Mouse (Mus musculus): ENCODE measurements around the gene Optn. TPM values are rescaled to one million over a fixed set of nuclear protein-coding genes. Genes with fewer than 3 reads are reported as not detected.
A peak's percentile ranks its signal among the peaks of the same experiment; 100 is the strongest.

The Optn gene
- polyA plus RNA-seq, 1 experiment from 2014 or later, result 24.3 TPM

DNA sequence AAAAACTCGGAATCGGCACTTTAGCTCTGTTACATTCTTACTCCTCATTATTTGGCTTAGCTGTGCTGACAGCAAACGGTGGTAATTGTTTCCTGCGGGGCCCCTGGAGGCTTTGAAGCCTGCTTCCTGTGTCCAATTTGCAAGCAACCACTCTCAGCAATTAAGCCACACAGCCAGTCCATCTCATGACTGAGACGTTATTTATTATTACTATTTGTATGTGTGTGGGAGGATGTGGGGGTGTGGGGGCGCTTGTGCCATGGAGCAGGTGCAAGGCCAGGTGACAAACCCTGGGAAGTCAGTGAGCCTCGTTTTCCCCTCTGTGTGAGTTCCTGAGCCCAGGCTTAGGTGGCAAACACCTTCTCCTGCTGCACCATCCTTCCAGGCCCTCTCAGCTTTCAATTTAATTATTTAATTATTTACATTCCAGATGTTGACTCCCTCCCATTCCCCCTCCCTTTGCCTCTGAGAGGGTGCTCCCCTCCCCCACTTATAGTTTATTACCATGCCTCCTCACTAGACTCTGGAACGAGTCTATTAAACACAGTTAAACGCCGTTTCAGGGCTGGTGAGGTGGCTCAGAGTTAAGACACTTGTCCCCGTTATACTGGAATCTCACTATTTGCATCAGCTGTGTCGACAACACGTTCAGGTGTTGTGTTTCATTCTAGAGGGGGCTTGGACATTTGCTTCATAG is 18.4 kb downstream of the Optn start:
- ATAC-seq, result peak; percentile 54
- H3K36me3 ChIP-seq (ENCODE audit: control insufficient read depth, insufficient read depth, low read length), result 0 out of 2 replicates have a peak, but pooled peaks cover 3% of the 10 kb centered on the region
- H3K4me1 ChIP-seq (ENCODE audit: control insufficient read depth, insufficient read depth, low read length), result no peaks in the 10 kb centered on the region; the same call in 1 of the 2 replicates
- no peaks in the 10 kb centered on the region for H3K9me3 ChIP-seq (replicated peaks; ENCODE audit: control insufficient read depth, low read length, poor library complexity, severe bottlenecking)
- H3K4me2 ChIP-seq (ENCODE audit: low read length), result no peak overlapping the region
- H3K27me3 ChIP-seq (ENCODE audit: control insufficient read depth, insufficient read depth, low read depth, low read length), result no peaks in the 10 kb centered on the region
- H3K4me3 ChIP-seq (ENCODE audit: low read depth, low read length), result no peak overlapping the region
- WGBS, result 47% methylated on average over 13 of the region's 13 CpGs
- H3K27ac ChIP-seq (ENCODE audit: low read length), result no peak overlapping the region
- H3K9ac ChIP-seq (ENCODE audit: low read depth, low read length), result no peak overlapping the region

DNA sequence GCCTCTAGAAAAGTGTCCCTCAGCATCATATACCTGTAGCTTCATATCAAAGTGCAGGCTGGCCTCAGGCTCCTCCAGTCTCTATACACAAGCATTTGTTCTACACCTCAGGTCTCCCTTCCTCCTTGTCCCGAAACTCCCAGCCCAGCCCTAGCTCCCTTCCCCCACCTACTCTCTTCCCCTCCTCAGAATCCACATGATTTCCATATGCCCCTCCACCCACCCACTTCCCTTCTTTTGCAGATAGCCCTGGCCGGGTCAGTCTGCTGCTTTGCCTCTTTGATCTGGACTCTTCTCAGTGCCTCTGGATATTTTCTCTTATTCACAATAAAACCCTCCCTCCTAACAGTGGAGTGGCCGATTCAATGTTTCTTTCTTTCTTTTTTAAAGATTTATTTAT is 19.5 kb downstream of the Optn start:
- Histone ChIP-seq H3K4me3 (ENCODE audit: low read depth, low read length) (no peak overlapping the region), H3K27me3 (ENCODE audit: control insufficient read depth, insufficient read depth, low read depth, low read length) (no peaks in the 10 kb centered on the region), H3K9me3 (replicated peaks; ENCODE audit: control insufficient read depth, low read length, poor library complexity, severe bottlenecking) (no peaks in the 10 kb centered on the region), H3K4me2 (ENCODE audit: low read length) (no peak overlapping the region), H3K27ac (ENCODE audit: low read length) (no peak overlapping the region), H3K4me1 (ENCODE audit: control insufficient read depth, insufficient read depth, low read length) (no peaks in the 10 kb centered on the region; the same call in 1 of the 2 replicates), H3K36me3 (ENCODE audit: control insufficient read depth, insufficient read depth, low read length) (0 out of 2 replicates have a peak, but pooled peaks cover 2% of the 10 kb centered on the region), H3K9ac (ENCODE audit: low read depth, low read length) (no peak overlapping the region)
- no peak for ATAC-seq
- WGBS, result 49% methylated on average over 3 of the region's 3 CpGs

DNA sequence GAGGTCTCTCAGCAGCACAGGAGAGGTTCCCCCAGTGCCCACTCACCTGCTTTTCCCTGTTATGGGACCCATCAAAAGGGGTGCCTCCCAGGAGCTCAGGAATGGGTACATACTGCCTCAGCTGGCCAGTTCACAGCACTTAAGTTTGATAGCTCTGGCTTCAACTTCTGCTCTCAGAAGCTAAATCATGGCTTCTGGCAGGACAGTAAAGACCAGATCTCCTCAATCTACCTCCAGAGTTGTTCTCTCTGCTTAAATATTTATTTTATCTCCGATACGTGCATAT is 20.4 kb downstream of the Optn start:
- Histone ChIP-seq H3K27ac (ENCODE audit: low read length) (no peak overlapping the region), H3K4me2 (ENCODE audit: low read length) (no peak overlapping the region), H3K9me3 (replicated peaks; ENCODE audit: control insufficient read depth, low read length, poor library complexity, severe bottlenecking) (no peaks in the 10 kb centered on the region), H3K36me3 (ENCODE audit: control insufficient read depth, insufficient read depth, low read length) (no peaks in the 10 kb centered on the region), H3K27me3 (ENCODE audit: control insufficient read depth, insufficient read depth, low read depth, low read length) (no peaks in the 10 kb centered on the region), H3K4me1 (ENCODE audit: control insufficient read depth, insufficient read depth, low read length) (no peaks in the 10 kb centered on the region; the same call in 1 of the 2 replicates), H3K4me3 (ENCODE audit: low read depth, low read length) (no peak overlapping the region), H3K9ac (ENCODE audit: low read depth, low read length) (no peak overlapping the region)
- no peak for ATAC-seq
- 97% methylated on average over 2 of the region's 2 CpGs for WGBS

DNA sequence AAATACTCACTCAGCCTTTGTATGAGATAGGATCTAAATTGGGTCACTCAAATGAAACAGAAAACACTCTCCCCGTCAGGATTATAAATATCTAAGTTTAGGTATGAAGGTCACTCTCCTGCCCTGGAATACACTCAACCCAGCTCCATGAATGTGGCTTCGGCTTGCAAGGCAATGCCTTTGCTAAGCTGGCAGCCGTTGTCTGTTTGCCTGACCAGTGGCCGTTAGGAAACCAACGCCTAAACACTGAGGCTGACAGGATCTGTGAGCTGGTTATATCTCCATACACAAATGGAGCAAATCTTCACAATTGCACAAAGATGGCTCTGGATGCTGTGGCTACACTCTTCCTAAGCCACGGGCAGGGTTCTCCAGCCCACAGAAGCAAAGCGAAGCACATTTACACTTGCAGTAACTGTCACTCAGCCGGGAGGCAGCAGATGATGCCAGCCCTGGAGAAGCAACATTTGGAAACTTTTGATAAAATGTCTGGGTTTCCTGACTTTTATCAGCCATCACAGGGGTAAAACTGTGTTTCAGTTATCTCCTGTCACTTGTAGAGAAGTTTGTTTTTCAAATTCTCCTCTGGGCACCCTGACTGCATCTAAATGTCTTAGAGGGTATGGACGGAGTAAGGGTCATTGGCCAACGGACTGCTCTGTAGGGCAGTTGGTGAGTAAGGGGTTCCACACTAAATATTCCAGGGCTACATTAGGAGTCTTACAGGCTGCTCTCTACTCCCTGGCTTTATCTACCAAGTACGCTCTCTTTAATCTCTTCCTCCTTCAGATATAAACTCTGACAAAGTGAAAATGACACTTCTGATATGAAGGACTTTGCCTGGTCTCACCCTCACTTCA is 21.0 kb downstream of the Optn start:
- Histone ChIP-seq H3K9ac (ENCODE audit: low read depth, low read length) (no peak overlapping the region), H3K9me3 (replicated peaks; ENCODE audit: control insufficient read depth, low read length, poor library complexity, severe bottlenecking) (no peaks in the 10 kb centered on the region), H3K27me3 (ENCODE audit: control insufficient read depth, insufficient read depth, low read depth, low read length) (no peaks in the 10 kb centered on the region), H3K4me3 (ENCODE audit: low read depth, low read length) (no peak overlapping the region), H3K36me3 (ENCODE audit: control insufficient read depth, insufficient read depth, low read length) (no peaks in the 10 kb centered on the region), H3K4me2 (ENCODE audit: low read length) (no peak overlapping the region), H3K4me1 (ENCODE audit: control insufficient read depth, insufficient read depth, low read length) (no peaks in the 10 kb centered on the region; the same call in 1 of the 2 replicates), H3K27ac (ENCODE audit: low read length) (no peak overlapping the region)
- WGBS, result 83% methylated on average over 11 of the region's 11 CpGs
- ATAC-seq, result no peak

DNA sequence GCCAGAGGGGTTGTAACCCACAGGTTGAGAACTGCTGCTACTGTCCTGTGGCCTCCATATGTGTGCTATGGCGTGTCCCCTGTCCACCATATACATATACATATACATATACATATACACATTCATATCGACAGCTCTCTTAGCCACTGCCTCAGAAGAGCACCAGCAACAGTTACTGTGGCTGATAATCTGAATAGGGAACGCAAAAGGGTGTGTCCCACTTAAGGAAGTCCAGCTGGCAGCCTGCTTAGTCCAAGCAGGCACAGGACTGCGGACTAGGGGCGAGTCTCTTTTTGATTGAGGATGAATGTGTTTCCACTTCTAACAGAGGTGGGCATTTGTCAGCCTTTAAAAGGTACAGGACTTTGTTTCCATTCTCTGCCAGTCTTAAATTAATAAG is 22.0 kb downstream of the Optn start:
- H3K4me1 ChIP-seq (ENCODE audit: control insufficient read depth, insufficient read depth, low read length), result no peaks in the 10 kb centered on the region; the same call in 1 of the 2 replicates
- H3K27me3 ChIP-seq (ENCODE audit: control insufficient read depth, insufficient read depth, low read depth, low read length), result no peaks in the 10 kb centered on the region
- H3K27ac ChIP-seq (ENCODE audit: low read length), result no peak overlapping the region
- 0 out of 2 replicates have a peak, but pooled peaks cover 2% of the 10 kb centered on the region for H3K36me3 ChIP-seq (ENCODE audit: control insufficient read depth, insufficient read depth, low read length)
- no peak overlapping the region for H3K9ac ChIP-seq (ENCODE audit: low read depth, low read length)
- WGBS, result 88% methylated on average over 5 of the region's 5 CpGs
- H3K9me3 ChIP-seq (replicated peaks; ENCODE audit: control insufficient read depth, low read length, poor library complexity, severe bottlenecking), result no peaks in the 10 kb centered on the region
- no peak overlapping the region for H3K4me3 ChIP-seq (ENCODE audit: low read depth, low read length)
- no peak overlapping the region for H3K4me2 ChIP-seq (ENCODE audit: low read length)
- no peak for ATAC-seq

DNA sequence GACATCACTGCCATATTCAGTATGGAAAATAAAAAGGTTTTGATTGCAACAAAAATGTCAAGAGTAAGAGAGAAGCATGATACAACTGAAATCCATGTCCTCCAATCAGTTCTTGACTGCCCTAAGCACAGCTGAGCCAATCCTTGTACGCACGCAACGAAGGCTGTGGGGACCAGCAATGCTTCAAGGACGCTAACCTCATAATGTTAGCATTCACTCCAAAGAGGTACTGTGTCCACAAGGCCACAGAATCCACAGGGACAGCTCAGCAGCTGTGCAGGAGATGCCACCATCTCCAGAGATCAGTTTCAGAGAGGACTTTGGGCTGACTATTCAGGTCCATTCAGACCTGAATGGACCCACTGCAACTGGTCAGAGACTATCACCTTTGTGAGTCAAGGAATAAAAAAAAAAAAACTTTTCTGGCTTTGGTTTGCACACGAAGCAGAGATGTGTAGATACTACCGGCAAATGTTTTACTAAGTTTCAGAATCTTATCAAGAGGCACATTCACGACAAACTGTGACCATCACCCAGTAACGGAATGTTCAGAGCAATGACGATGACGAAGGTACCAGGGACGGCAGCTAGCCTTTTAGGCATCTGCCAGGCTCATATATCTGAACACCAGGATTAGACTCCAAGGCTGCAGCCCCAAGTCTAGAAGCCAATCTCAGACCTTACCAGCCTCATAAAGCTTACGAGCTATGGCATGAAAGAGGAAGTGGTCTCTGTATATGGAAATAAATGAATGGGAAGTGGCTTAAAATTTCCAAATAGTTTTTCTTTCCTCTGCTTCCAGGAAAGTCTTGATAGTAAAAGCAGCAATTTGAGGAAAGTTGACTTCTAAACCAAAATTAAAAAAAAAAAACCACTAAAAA is 23.3 kb downstream of the Optn start:
- no peak overlapping the region for H3K4me2 ChIP-seq (ENCODE audit: low read length)
- 91% methylated on average over 12 of the region's 12 CpGs for WGBS
- H3K36me3 ChIP-seq (ENCODE audit: control insufficient read depth, insufficient read depth, low read length), result 0 out of 2 replicates have a peak, but pooled peaks cover 2% of the 10 kb centered on the region

DNA sequence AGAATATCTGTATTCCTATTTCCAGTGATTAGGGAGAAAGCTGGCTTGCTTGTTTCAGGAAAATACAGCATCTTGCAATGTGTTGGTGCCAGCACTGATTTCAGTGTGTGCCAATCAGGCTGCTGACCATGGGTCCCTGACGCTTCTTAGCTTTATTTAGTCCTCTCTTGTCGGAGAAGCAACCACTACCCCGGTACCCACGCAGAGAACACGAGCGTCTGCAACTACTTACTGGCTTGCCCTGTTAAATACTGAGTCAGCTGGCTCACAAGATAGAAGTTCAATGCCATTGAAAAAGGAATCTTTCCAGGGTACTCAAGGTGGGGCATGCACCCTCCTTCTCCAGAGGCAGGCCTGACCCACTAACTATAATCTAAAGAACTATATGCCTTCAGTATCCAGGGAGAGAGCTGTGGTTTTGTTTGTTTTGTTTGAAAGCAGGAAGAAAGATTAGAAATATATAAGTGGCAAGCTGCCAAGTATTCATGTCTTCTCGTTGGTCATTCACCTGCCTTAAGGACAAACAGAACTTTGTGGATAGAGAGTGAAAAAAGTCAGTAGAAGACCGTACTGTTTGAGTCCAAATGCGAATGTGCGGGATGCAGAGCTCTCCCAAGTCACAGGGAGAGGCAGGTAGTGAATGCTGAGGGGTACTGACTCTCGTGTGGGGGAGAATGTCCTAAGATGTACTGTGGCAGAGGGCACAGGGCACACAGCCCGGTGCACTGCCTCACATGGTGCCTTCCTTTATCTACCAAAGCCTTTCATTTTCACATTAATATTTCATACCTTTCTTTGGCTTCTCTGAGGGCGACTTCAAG is 24.3 kb downstream of the Optn start:
- Histone ChIP-seq H3K27ac (ENCODE audit: low read length) (no peak overlapping the region), H3K9me3 (replicated peaks; ENCODE audit: control insufficient read depth, low read length, poor library complexity, severe bottlenecking) (no peaks in the 10 kb centered on the region), H3K27me3 (ENCODE audit: control insufficient read depth, insufficient read depth, low read depth, low read length) (no peaks in the 10 kb centered on the region), H3K4me3 (ENCODE audit: low read depth, low read length) (no peak overlapping the region), H3K9ac (ENCODE audit: low read depth, low read length) (no peak overlapping the region), H3K4me2 (ENCODE audit: low read length) (no peak overlapping the region), H3K4me1 (ENCODE audit: control insufficient read depth, insufficient read depth, low read length) (no peaks in the 10 kb centered on the region), H3K36me3 (ENCODE audit: control insufficient read depth, insufficient read depth, low read length) (0 out of 2 replicates have a peak, but pooled peaks cover 2% of the 10 kb centered on the region)
- ATAC-seq, result no peak
- 80% methylated on average over 13 of the region's 13 CpGs for WGBS

More for the DNA sequence above, 23.3 kb downstream of the Optn start:
- Histone ChIP-seq H3K9ac (ENCODE audit: low read depth, low read length) (no peak overlapping the region), H3K4me3 (ENCODE audit: low read depth, low read length) (no peak overlapping the region), H3K4me1 (ENCODE audit: control insufficient read depth, insufficient read depth, low read length) (no peaks in the 10 kb centered on the region; the same call in 1 of the 2 replicates), H3K27me3 (ENCODE audit: control insufficient read depth, insufficient read depth, low read depth, low read length) (no peaks in the 10 kb centered on the region), H3K9me3 (replicated peaks; ENCODE audit: control insufficient read depth, low read length, poor library complexity, severe bottlenecking) (no peaks in the 10 kb centered on the region), H3K27ac (ENCODE audit: low read length) (no peak overlapping the region)
- no peak for ATAC-seq

DNA sequence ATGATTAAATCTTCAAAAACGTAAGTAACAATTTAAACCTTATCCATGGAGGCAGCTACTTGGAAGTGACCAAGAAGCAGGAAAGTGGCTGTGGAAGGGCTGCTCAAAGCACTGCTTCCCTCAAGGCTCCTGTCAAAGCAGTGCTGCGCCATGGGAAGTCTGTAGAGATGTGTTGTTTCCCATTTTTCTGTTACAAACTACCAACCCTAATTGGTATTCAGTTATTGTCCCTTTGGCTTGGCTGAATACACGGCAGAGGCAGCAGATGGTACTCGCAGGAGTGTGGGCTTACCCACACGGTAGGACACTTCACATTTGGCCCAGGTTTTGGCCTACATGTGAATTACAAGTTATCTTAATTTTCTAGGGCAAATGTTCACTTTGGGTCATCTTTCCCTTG is 25.5 kb downstream of the Optn start:
- H3K9me3 ChIP-seq (replicated peaks; ENCODE audit: control insufficient read depth, low read length, poor library complexity, severe bottlenecking), result no peaks in the 10 kb centered on the region
- no peak overlapping the region for H3K9ac ChIP-seq (ENCODE audit: low read depth, low read length)
- 0 out of 2 replicates have a peak, but pooled peaks cover 2% of the 10 kb centered on the region for H3K36me3 ChIP-seq (ENCODE audit: control insufficient read depth, insufficient read depth, low read length)
- no peaks in the 10 kb centered on the region for H3K4me1 ChIP-seq (ENCODE audit: control insufficient read depth, insufficient read depth, low read length)
- H3K27me3 ChIP-seq (ENCODE audit: control insufficient read depth, insufficient read depth, low read depth, low read length), result no peaks in the 10 kb centered on the region
- no peak overlapping the region for H3K27ac ChIP-seq (ENCODE audit: low read length)
- H3K4me3 ChIP-seq (ENCODE audit: low read depth, low read length), result no peak overlapping the region
- ATAC-seq, result no peak
- 51% methylated on average over 5 of the region's 5 CpGs for WGBS
- no peak overlapping the region for H3K4me2 ChIP-seq (ENCODE audit: low read length)

All from midbrain, embryonic 16.5 days (tissue).